Mouse (Mus musculus) heart, postnatal 4 days (tissue): ENCODE data around the gene Ccnd3. TPM values are rescaled to one million over a fixed set of nuclear protein-coding genes. Genes with fewer than 3 reads are reported as not detected.

Experiments used
- DNase-seq: peaks from one replicate; pipeline ENCODE4 v3.0.0; 2021
- total RNA-seq, 2 experiments: library from RNA; stranded (reverse); gene quantifications; 2 replicates each; pipeline ENCODE4 v1.2.3; 2021

Gene Ccnd3
- 100 to 1,000 TPM; 170 to 175 TPM for total RNA-seq

- DNase-seq = peak; percentile 75
Measured at GRCm38 (mm10) chr17:47504941-47505346, at the start of gene Ccnd3. Ccnd3 (plus strand) TSS chr17:47505051.

- DNase-seq = no peak
Measured at GRCm38 (mm10) chr17:47458310-47458709, 46.5 kb upstream of the Ccnd3 start.

GRCm38 (mm10) chr17:47458936-47459335 lies 45.9 kb upstream of the Ccnd3 start:
- no peak for DNase-seq

GRCm38 (mm10) chr17:47459341-47459919 lies 45.4 kb upstream of the Ccnd3 start:
- no peak for DNase-seq

GRCm38 (mm10) chr17:47461688-47462087 lies 43.2 kb upstream of the Ccnd3 start:
- no peak for DNase-seq

- no peak for DNase-seq
Measured at GRCm38 (mm10) chr17:47462209-47462608, 42.6 kb upstream of the Ccnd3 start.

- DNase-seq = no peak
Measured at GRCm38 (mm10) chr17:47462728-47463388, 42.0 kb upstream of the Ccnd3 start.

GRCm38 (mm10) chr17:47464248-47464965 lies 40.4 kb upstream of the Ccnd3 start:
- DNase-seq = no peak

- no peak for DNase-seq
Measured at GRCm38 (mm10) chr17:47465016-47465415, 39.8 kb upstream of the Ccnd3 start.

GRCm38 (mm10) chr17:47466284-47466683 lies 38.6 kb upstream of the Ccnd3 start:
- DNase-seq = no peak

GRCm38 (mm10) chr17:47467659-47468058 lies 37.2 kb upstream of the Ccnd3 start:
- no peak for DNase-seq

- DNase-seq = no peak
Measured at GRCm38 (mm10) chr17:47468063-47468462, 36.8 kb upstream of the Ccnd3 start.

- DNase-seq = peak; percentile 40
Measured at GRCm38 (mm10) chr17:47468466-47468865, 36.4 kb upstream of the Ccnd3 start.

GRCm38 (mm10) chr17:47469642-47470041 lies 35.2 kb upstream of the Ccnd3 start:
- DNase-seq = no peak

- no peak for DNase-seq
Measured at GRCm38 (mm10) chr17:47470121-47470520, 34.7 kb upstream of the Ccnd3 start.

GRCm38 (mm10) chr17:47470686-47471085 lies 34.2 kb upstream of the Ccnd3 start:
- DNase-seq = peak; percentile 61

GRCm38 (mm10) chr17:47472435-47473350 lies 32.2 kb upstream of the Ccnd3 start:
- no peak for DNase-seq

GRCm38 (mm10) chr17:47473434-47473974 lies 31.3 kb upstream of the Ccnd3 start:
- DNase-seq = peak; percentile 67

GRCm38 (mm10) chr17:47474250-47474649 lies 30.6 kb upstream of the Ccnd3 start:
- DNase-seq = no peak

GRCm38 (mm10) chr17:47475181-47475580 lies 29.7 kb upstream of the Ccnd3 start:
- DNase-seq = no peak

GRCm38 (mm10) chr17:47475714-47476113 lies 29.1 kb upstream of the Ccnd3 start:
- DNase-seq = no peak

GRCm38 (mm10) chr17:47479887-47480286 lies 25.0 kb upstream of the Ccnd3 start:
- no peak for DNase-seq
